Mouse (Mus musculus) intestine, postnatal 0 days (tissue): ENCODE measurements around the gene Olfr1411. TPM values are rescaled to one million over a fixed set of nuclear protein-coding genes. Genes with fewer than 3 reads are reported as not detected.
A peak's percentile ranks its signal among the peaks of the same experiment; 100 is the strongest.

ENCODE experiments used
- ATAC-seq: fragments of 200-750 bp; cut with Nextera tagmentation; 2 replicates; pipeline ENCODE4 v1.8.0; 2017; ENCODE audit warnings: mild to moderate bottlenecking, moderate TSS enrichment, moderate library complexity
- H3K27ac ChIP-seq: fragments of 300-500 bp; sonication (generic); 2 replicates; pipeline ENCODE4 v1.5.1; 2014; ENCODE audit warnings: mild to moderate bottlenecking, low read depth, low read length, moderate library complexity
- H3K27me3 ChIP-seq: fragments of 300-500 bp; sonication (generic); replicated peaks from 2 replicates; pipeline ENCODE4 v1.6.1; 2014; ENCODE audit warnings: low read length, mixed read lengths; ENCODE audit not compliant: control insufficient read depth, insufficient read depth
- H3K36me3 ChIP-seq: fragments of 300-500 bp; sonication (generic); 2 replicates; pipeline ENCODE4 v1.6.1; 2014; ENCODE audit warnings: mild to moderate bottlenecking, moderate library complexity; ENCODE audit not compliant: control insufficient read depth, insufficient read depth
- H3K4me1 ChIP-seq: fragments of 300-500 bp; sonication (generic); replicated peaks from 2 replicates; pipeline ENCODE4 v1.6.1; 2014; ENCODE audit warnings: antibody characterized with exemption, low read length, mixed read lengths; ENCODE audit not compliant: control insufficient read depth, insufficient read depth
- H3K4me2 ChIP-seq: fragments of 300-500 bp; sonication (generic); replicated peaks from 2 replicates; pipeline ENCODE4 v1.6.1; 2014; ENCODE audit warnings: low read depth, mild to moderate bottlenecking, moderate library complexity
- H3K4me3 ChIP-seq: fragments of 300-500 bp; sonication (generic); 2 replicates; pipeline ENCODE4 v1.5.1; 2014; ENCODE audit warnings: low read depth, low read length
- H3K9ac ChIP-seq: fragments of 300-500 bp; sonication (generic); 2 replicates; pipeline ENCODE4 v1.6.1; 2014; ENCODE audit warnings: mild to moderate bottlenecking, low read depth, low read length
- H3K9me3 ChIP-seq: fragments of 300-500 bp; sonication (generic); 2 replicates; pipeline ENCODE4 v1.6.1; 2016; ENCODE audit warnings: mixed run types; ENCODE audit not compliant: control insufficient read depth
- CTCF ChIP-seq: sonication (generic); IDR thresholded peaks from 2 replicates; pipeline ENCODE4 v1.5.1; 2016; ENCODE audit warnings: low read depth, mild to moderate bottlenecking, control low read depth, antibody characterized with exemption, moderate library complexity
- WGBS: fragments of 180-500 bp; shearing (Covaris S2); extraction: QIAGEN DNeasy Blood & Tissue Kit; methylation state at CpG from one replicate; pipeline ENCODE4 v1.1.7; 2014; 5-methylcytosine and 5-hydroxymethylcytosine counted together
- polyA plus RNA-seq: library from polyadenylated mRNA; unstranded; fragments of >200 nt; fragmentation: Nextera tagmentation; extraction: Ambion mirVana; gene quantifications from 2 replicates; pipeline ENCODE4 v1.2.1, GENCODE M21; 2015

Gene Olfr1411
- polyA plus RNA-seq, 1 experiment from 2014 or later: not detected

- H3K27ac ChIP-seq: no peak overlapping the region
- ATAC-seq: no peak
- WGBS: 94% methylated on average over 11 of the region's 11 CpGs
- no peaks in the 10 kb centered on the region for H3K9me3 ChIP-seq
- no peaks in the 10 kb centered on the region for H3K4me1 ChIP-seq
- no peak overlapping the region for H3K4me3 ChIP-seq
- peaks cover 29% of the 10 kb centered on the region for H3K36me3 ChIP-seq
- no peaks in the 10 kb centered on the region for H3K27me3 ChIP-seq
- H3K9ac ChIP-seq: no peak overlapping the region
- H3K4me2 ChIP-seq: no peak overlapping the region
- TF ChIP-seq CTCF: no peak
These were observed 42.5 kb downstream of the Olfr1411 start for GRCm38 (mm10) chr1:92636676-92637075.

- WGBS: 89% methylated on average over 15 of the region's 15 CpGs
- H3K9me3 ChIP-seq: no peaks in the 10 kb centered on the region
- H3K36me3 ChIP-seq: peaks cover 29% of the 10 kb centered on the region
- H3K4me1 ChIP-seq: no peaks in the 10 kb centered on the region
- H3K27ac ChIP-seq: no peak overlapping the region
- H3K9ac ChIP-seq: no peak overlapping the region
- no peak for ATAC-seq
- no peaks in the 10 kb centered on the region for H3K27me3 ChIP-seq
- TF ChIP-seq CTCF: no peak
- no peak overlapping the region for H3K4me2 ChIP-seq
- H3K4me3 ChIP-seq: no peak overlapping the region
These were observed 43.4 kb downstream of the Olfr1411 start for GRCm38 (mm10) chr1:92637501-92638172.

GRCm38 (mm10) chr1:92638181-92638580 lies 44.0 kb downstream of the Olfr1411 start:
- H3K9me3 ChIP-seq: no peaks in the 10 kb centered on the region
- no peak overlapping the region for H3K4me3 ChIP-seq
- WGBS: 76% methylated on average over 3 of the region's 3 CpGs
- H3K4me2 ChIP-seq: no peak overlapping the region
- peaks cover 29% of the 10 kb centered on the region for H3K36me3 ChIP-seq
- H3K9ac ChIP-seq: no peak overlapping the region
- no peaks in the 10 kb centered on the region for H3K27me3 ChIP-seq
- TF ChIP-seq CTCF: no peak
- no peaks in the 10 kb centered on the region for H3K4me1 ChIP-seq
- no peak overlapping the region for H3K27ac ChIP-seq
- ATAC-seq: no peak

GRCm38 (mm10) chr1:92638736-92639135 lies 44.5 kb downstream of the Olfr1411 start:
- H3K9me3 ChIP-seq: no peaks in the 10 kb centered on the region
- H3K9ac ChIP-seq: no peak overlapping the region
- 98% methylated on average over 4 of the region's 4 CpGs for WGBS
- no peak overlapping the region for H3K4me3 ChIP-seq
- no peak overlapping the region for H3K27ac ChIP-seq
- no peaks in the 10 kb centered on the region for H3K4me1 ChIP-seq
- H3K27me3 ChIP-seq: no peaks in the 10 kb centered on the region
- H3K4me2 ChIP-seq: no peak overlapping the region
- TF ChIP-seq CTCF: no peak
- peaks cover 29% of the 10 kb centered on the region for H3K36me3 ChIP-seq
- no peak for ATAC-seq

GRCm38 (mm10) chr1:92640393-92640792 lies 46.2 kb downstream of the Olfr1411 start:
- Histone ChIP-seq H3K4me2 (peak overlapping the region; percentile 88), H3K36me3 (peaks cover 29% of the 10 kb centered on the region), H3K4me1 (no peaks in the 10 kb centered on the region), H3K27me3 (no peaks in the 10 kb centered on the region), H3K4me3 (no peak overlapping the region), H3K9ac (no peak overlapping the region), H3K27ac (no peak overlapping the region), H3K9me3 (no peaks in the 10 kb centered on the region)
- WGBS: 82% methylated on average over 6 of the region's 6 CpGs
- TF ChIP-seq CTCF: no peak
- no peak for ATAC-seq

GRCm38 (mm10) chr1:92641514-92642272 lies 47.5 kb downstream of the Olfr1411 start, which contains the start of gene Cops9:
Gene Cops9, minus strand, starts transcription at chr1:92641985.
- Histone ChIP-seq H3K4me1 (no peaks in the 10 kb centered on the region), H3K27ac (peak within 1 kb of the TSS; percentile 62; the same call in 1 of the 2 replicates), H3K36me3 (peaks cover 20% of the 10 kb centered on the region; the same call in 1 of the 2 replicates), H3K9ac (peak within 1 kb of the TSS; percentile 90), H3K9me3 (no peaks in the 10 kb centered on the region), H3K27me3 (no peaks in the 10 kb centered on the region), H3K4me3 (peak within 1 kb of the TSS; percentile 88), H3K4me2 (peak within 1 kb of the TSS; percentile 88)
- 2% methylated on average over 50 of the region's 50 CpGs for WGBS
- peak; percentile 90 for ATAC-seq
- no peak for TF ChIP-seq CTCF
